Mouse (Mus musculus) bone marrow, adult 2 months (tissue): ENCODE measurements around the gene Chm.

Source experiments
- CTCF ChIP-seq: fragments of 200-500 bp; IDR thresholded peaks from 2 replicates; pipeline ENCODE4 v1.5.1; 2011; ENCODE audit warnings: low read length, control low read depth; ENCODE audit not compliant: control insufficient read depth, insufficient read depth
- POLR2A ChIP-seq: fragments of 200-500 bp; IDR thresholded peaks from 2 replicates; pipeline ENCODE4 v1.6.1; 2011; ENCODE audit warnings: low read depth, mild to moderate bottlenecking, control low read depth, low read length, borderline replicate concordance; ENCODE audit not compliant: control insufficient read depth

GRCm38 (mm10) chrX:113003621-113004020 lies 181.7 kb downstream of the Chm start:
- TF ChIP-seq CTCF (no peak), POLR2A (no peak)
